Mouse (Mus musculus): ENCODE data around the gene Rsph1.

DNA sequence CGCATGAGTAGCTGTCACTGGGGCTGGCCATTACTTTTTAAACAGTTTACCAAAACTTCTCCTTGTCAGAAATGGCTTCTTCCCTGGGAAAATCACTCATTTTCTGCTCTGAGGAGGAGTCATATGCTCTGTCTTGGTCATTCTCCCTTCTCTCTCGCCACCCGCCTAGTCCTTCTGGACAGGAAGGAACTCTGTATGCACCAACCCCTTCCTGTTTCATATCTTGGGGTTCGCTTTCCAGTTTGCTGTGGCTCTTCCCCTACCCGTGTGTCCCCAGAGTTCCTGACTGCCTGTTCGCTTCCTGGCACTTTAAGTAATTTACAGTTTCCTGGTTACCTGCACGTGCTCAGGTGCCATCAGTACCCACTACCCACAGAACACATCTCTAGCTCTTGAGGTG is 50.3 kb downstream of the Rsph1 start:
- TF ChIP-seq CTCF (IDR thresholded peaks at IDR 0.05; ENCODE audit: extremely low read depth, insufficient read depth, insufficient read length, insufficient replicate concordance), result no peak
- TF ChIP-seq POLR2A (IDR thresholded peaks at IDR 0.05; ENCODE audit: low read depth, low read length), result no peak

All from spleen, adult 2 months (tissue).